Mouse (Mus musculus) neural tube, embryonic 13.5 days (tissue): ENCODE results near the gene Prl7a1. TPM values are rescaled to one million over a fixed set of nuclear protein-coding genes. Genes with fewer than 3 reads are reported as not detected.

Experiments
- ATAC-seq: fragments of 200-750 bp; cut with Nextera tagmentation; 2 replicates; pipeline ENCODE4 v1.8.0; 2017; ENCODE audit warnings: low read depth, mild to moderate bottlenecking, moderate TSS enrichment, moderate library complexity
- H3K27ac ChIP-seq: fragments of 300-500 bp; sonication (generic); replicated peaks from 2 replicates; pipeline ENCODE4 v1.5.1; 2015; ENCODE audit warnings: moderate library complexity, mild to moderate bottlenecking, inconsistent platforms
- H3K27me3 ChIP-seq: fragments of 300-500 bp; sonication (generic); 2 replicates; pipeline ENCODE4 v1.6.1; 2015; ENCODE audit warnings: mild to moderate bottlenecking, inconsistent platforms
- H3K36me3 ChIP-seq: fragments of 300-500 bp; sonication (generic); 2 replicates; pipeline ENCODE4 v1.6.1; 2015; ENCODE audit warnings: mild to moderate bottlenecking, inconsistent platforms
- H3K4me1 ChIP-seq: fragments of 300-500 bp; sonication (generic); replicated peaks from 2 replicates; pipeline ENCODE4 v1.6.1; 2015; ENCODE audit warnings: inconsistent platforms
- H3K4me2 ChIP-seq: fragments of 300-500 bp; sonication (generic); 2 replicates; pipeline ENCODE4 v1.6.1; 2015; ENCODE audit warnings: inconsistent platforms, mild to moderate bottlenecking, moderate library complexity
- H3K4me3 ChIP-seq: fragments of 300-500 bp; sonication (generic); 2 replicates; pipeline ENCODE4 v1.5.1; 2015; ENCODE audit warnings: mild to moderate bottlenecking, inconsistent platforms
- H3K9ac ChIP-seq: fragments of 300-500 bp; sonication (generic); 2 replicates; pipeline ENCODE4 v1.6.1; 2015; ENCODE audit warnings: moderate library complexity, mild to moderate bottlenecking, inconsistent platforms
- H3K9me3 ChIP-seq: fragments of 300-500 bp; sonication (generic); 2 replicates; pipeline ENCODE4 v1.6.1; 2016; ENCODE audit warnings: inconsistent platforms
- WGBS: fragments of 180-500 bp; shearing (Covaris S2); methylation state at CpG from one replicate; pipeline ENCODE4 v1.1.7; 2015; 5-methylcytosine and 5-hydroxymethylcytosine counted together
- polyA plus RNA-seq: library from polyadenylated mRNA; unstranded; fragments of >200 nt; fragmentation: Nextera tagmentation; extraction: Ambion mirVana; gene quantifications from 2 replicates; pipeline ENCODE4 v1.2.1, GENCODE M21; 2015

Prl7a1 gene
- not detected in 2 replicates for polyA plus RNA-seq

- Histone ChIP-seq H3K4me3 (no peak within 1 kb of the TSS), H3K4me1 (no peaks in the 10 kb centered on the region), H3K27ac (no peak within 1 kb of the TSS)
These were observed at the start of gene Prl7a1 for GRCm38 (mm10) chr13:27642393-27642792. Gene Prl7a1, minus strand, starts transcription at chr13:27642493.

GRCm38 (mm10) chr13:27667936-27668335 is 25.6 kb upstream of the Prl7a1 start, which contains the start of gene Prl7a2:
Gene Prl7a2, minus strand, starts transcription at chr13:27668036.
- no peak for ATAC-seq
- Histone ChIP-seq H3K9ac (no peak within 1 kb of the TSS), H3K4me2 (no peak within 1 kb of the TSS), H3K27me3 (no peaks in the 10 kb centered on the region), H3K4me1 (no peaks in the 10 kb centered on the region), H3K36me3 (no peaks in the 10 kb centered on the region), H3K4me3 (no peak within 1 kb of the TSS), H3K9me3 (no peaks in the 10 kb centered on the region), H3K27ac (no peak within 1 kb of the TSS)
- WGBS = 86% methylated on average over 4 of the region's 4 CpGs

More at GRCm38 (mm10) chr13:27642393-27642792, at the start of gene Prl7a1:
- no peak within 1 kb of the TSS for H3K9ac ChIP-seq
- H3K4me2 ChIP-seq = no peak within 1 kb of the TSS
- H3K27me3 ChIP-seq = no peaks in the 10 kb centered on the region
- no peaks in the 10 kb centered on the region for H3K36me3 ChIP-seq
- 95% methylated on average over 3 of the region's 3 CpGs for WGBS
- ATAC-seq = no peak
- no peaks in the 10 kb centered on the region for H3K9me3 ChIP-seq

- Histone ChIP-seq H3K27me3 (no peaks in the 10 kb centered on the region), H3K4me1 (no peaks in the 10 kb centered on the region), H3K27ac (no peak overlapping the region), H3K9me3 (no peaks in the 10 kb centered on the region), H3K4me2 (no peak overlapping the region), H3K4me3 (no peak overlapping the region), H3K36me3 (no peaks in the 10 kb centered on the region), H3K9ac (no peak overlapping the region)
- 94% methylated on average over 2 of the region's 2 CpGs for WGBS
- ATAC-seq = no peak
These were observed 18.5 kb upstream of the Prl7a1 start for GRCm38 (mm10) chr13:27660747-27661146.

GRCm38 (mm10) chr13:27610482-27610881 is 31.8 kb downstream of the Prl7a1 start, which contains the start of gene Prl7b1:
Gene Prl7b1, minus strand, starts transcription at chr13:27610582.
- Histone ChIP-seq H3K4me1 (no peaks in the 10 kb centered on the region), H3K4me2 (no peak within 1 kb of the TSS), H3K9ac (no peak within 1 kb of the TSS), H3K9me3 (no peaks in the 10 kb centered on the region), H3K27ac (no peak within 1 kb of the TSS), H3K36me3 (no peaks in the 10 kb centered on the region), H3K27me3 (no peaks in the 10 kb centered on the region), H3K4me3 (no peak within 1 kb of the TSS)
- no peak for ATAC-seq
- WGBS = 71% methylated on average over 4 of the region's 4 CpGs

Other genes starting within 250 kb of the Prl7a1 start
- not detected in 2 replicates for gene Prl8a6, start 203.8 kb downstream of the Prl7a1 start, polyA plus RNA-seq
- not detected in 2 replicates for gene Prl8a8, start 129.3 kb downstream of the Prl7a1 start, polyA plus RNA-seq
- not detected in 2 replicates for gene Prl8a9, start 77.9 kb downstream of the Prl7a1 start, polyA plus RNA-seq
- gene Prl8a1, start 60.3 kb downstream of the Prl7a1 start, polyA plus RNA-seq = not detected in 2 replicates
- not detected in 2 replicates for gene Prl7b1, start 31.9 kb downstream of the Prl7a1 start, polyA plus RNA-seq
- not detected in 2 replicates for gene Prl7a2, start 25.5 kb upstream of the Prl7a1 start, polyA plus RNA-seq
- not detected in 2 replicates for gene Prl7d1, start 74.2 kb upstream of the Prl7a1 start, polyA plus RNA-seq
- not detected in 2 replicates for gene Prl7c1, start 138.3 kb upstream of the Prl7a1 start, polyA plus RNA-seq
- gene Prl2a1, start 159.2 kb upstream of the Prl7a1 start, polyA plus RNA-seq = not detected in 2 replicates
- not detected in 2 replicates for gene Prl2c1, start 206.8 kb upstream of the Prl7a1 start, polyA plus RNA-seq